Mouse (Mus musculus) CH12.LX (cell line): ENCODE data around the gene Rsph9. TPM values are rescaled to one million over a fixed set of nuclear protein-coding genes. Genes with fewer than 3 reads are reported as not detected.

Experiments
- DNase-seq: peaks from one replicate; pipeline ENCODE4 v3.0.0-alpha.2; 2013; ENCODE audit errors: extremely low read depth
- H3K27ac ChIP-seq: 2 replicates; pipeline ENCODE4 v1.5.1; 2012; ENCODE audit warnings: low read depth, mild to moderate bottlenecking, control low read depth, moderate library complexity; ENCODE audit not compliant: insufficient read depth
- H3K27me3 ChIP-seq: replicated peaks from 2 replicates; pipeline ENCODE3; 2012; ENCODE audit warnings: inconsistent platforms
- H3K36me3 ChIP-seq, 2 experiments: replicated peaks in 1 of 2; 2 replicates each; pipeline versions ENCODE3 to v1.6.1; 2012; ENCODE audit warnings: inconsistent platforms in 1 of 2, low read length in 1 of 2, mild to moderate bottlenecking in 1 of 2, mixed read lengths in 1 of 2, moderate library complexity in 1 of 2; ENCODE audit not compliant: control insufficient read depth in 1 of 2, insufficient read depth in 1 of 2
- H3K4me1 ChIP-seq, 2 experiments: 2 replicates each; pipeline ENCODE4 v1.6.1; 2012; ENCODE audit warnings: inconsistent platforms in 1 of 2, moderate library complexity in 1 of 2; ENCODE audit not compliant: insufficient read depth in 2 of 2, control insufficient read depth in 1 of 2
- H3K4me2 ChIP-seq: 2 replicates; pipeline ENCODE4 v1.6.1; 2012; ENCODE audit warnings: low read depth, mild to moderate bottlenecking, control low read depth; ENCODE audit not compliant: poor library complexity, insufficient read depth, severe bottlenecking
- H3K4me3 ChIP-seq, 3 experiments: fragments of 150-350 bp in 1 of 3; sonication (generic) in 1 of 3; replicated peaks in 1 of 3; 2 replicates each; pipeline versions ENCODE3 to v1.5.1; 2011 to 2012; ENCODE audit warnings: low read depth in 2 of 3, low read length in 2 of 3, mild to moderate bottlenecking in 2 of 3, moderate library complexity in 2 of 3, control low read depth in 1 of 3, improper control_type of control experiment in 1 of 3, inconsistent platforms in 1 of 3, mixed read lengths in 1 of 3; ENCODE audit not compliant: poor library complexity in 1 of 3
- H3K79me2 ChIP-seq: replicated peaks from 2 replicates; pipeline ENCODE4 v1.6.1; 2012; ENCODE audit warnings: mild to moderate bottlenecking, moderate library complexity; ENCODE audit not compliant: control insufficient read depth, poor library complexity, insufficient read depth, severe bottlenecking; ENCODE audit errors: extremely low read depth
- H3K9ac ChIP-seq: 2 replicates; pipeline ENCODE4 v1.6.1; 2012; ENCODE audit warnings: low read depth, mild to moderate bottlenecking, control low read depth, moderate library complexity; ENCODE audit not compliant: insufficient read depth
- H3K9me3 ChIP-seq: replicated peaks from 2 replicates; pipeline ENCODE3; 2012; ENCODE audit warnings: low read length, inconsistent platforms, mixed read lengths
- CHD1 ChIP-seq: IDR thresholded peaks from 2 replicates; pipeline ENCODE4 v1.6.1; 2012; ENCODE audit warnings: low read depth, low read length, improper control_type of control experiment, inconsistent platforms
- E2F4 ChIP-seq: IDR thresholded peaks from 2 replicates; pipeline ENCODE4 v1.6.1; 2011; ENCODE audit warnings: low read depth, low read length, improper control_type of control experiment; ENCODE audit not compliant: insufficient replicate concordance
- ELF1 ChIP-seq: IDR thresholded peaks from 2 replicates; pipeline ENCODE4 v1.6.1; 2014; ENCODE audit warnings: low read depth, mild to moderate bottlenecking, inconsistent platforms, low read length, improper control_type of control experiment
- EP300 ChIP-seq: IDR thresholded peaks from 2 replicates; pipeline ENCODE4 v1.6.1; 2011; ENCODE audit warnings: low read length, improper control_type of control experiment
- ETS1 ChIP-seq: conservative IDR thresholded peaks from 2 replicates; pipeline ENCODE4 v1.6.1; 2012; ENCODE audit warnings: low read depth, mild to moderate bottlenecking, inconsistent platforms, low read length, improper control_type of control experiment, moderate library complexity
- GABPA ChIP-seq: IDR thresholded peaks from 2 replicates; pipeline ENCODE4 v1.6.1; 2012; ENCODE audit warnings: low read depth, low read length, improper control_type of control experiment, inconsistent platforms; ENCODE audit not compliant: insufficient replicate concordance
- HCFC1 ChIP-seq: IDR thresholded peaks from 2 replicates; pipeline ENCODE4 v1.6.1; 2012; ENCODE audit warnings: low read depth, mild to moderate bottlenecking, inconsistent platforms, low read length, improper control_type of control experiment
- IRF4 ChIP-seq: IDR thresholded peaks from 2 replicates; pipeline ENCODE4 v1.6.1; 2014; ENCODE audit warnings: low read depth, mild to moderate bottlenecking, inconsistent platforms, low read length, improper control_type of control experiment
- JUN ChIP-seq: IDR thresholded peaks from 2 replicates; pipeline ENCODE4 v1.6.1; 2011; ENCODE audit warnings: low read depth, mild to moderate bottlenecking, low read length, improper control_type of control experiment, moderate library complexity; ENCODE audit not compliant: insufficient read depth
- JUND ChIP-seq: conservative IDR thresholded peaks from 2 replicates; pipeline ENCODE4 v1.6.1; 2011; ENCODE audit warnings: low read depth, low read length, improper control_type of control experiment
- KAT2A ChIP-seq: IDR thresholded peaks from 2 replicates; pipeline ENCODE4 v1.6.1; 2012; ENCODE audit warnings: low read length, improper control_type of control experiment, inconsistent platforms; ENCODE audit not compliant: insufficient replicate concordance
- MAZ ChIP-seq: IDR thresholded peaks from 2 replicates; pipeline ENCODE4 v1.6.1; 2012; ENCODE audit warnings: low read depth, mild to moderate bottlenecking, inconsistent platforms, low read length, improper control_type of control experiment, moderate library complexity
- MEF2A ChIP-seq: IDR thresholded peaks from 2 replicates; pipeline ENCODE4 v1.6.1; 2014; ENCODE audit warnings: low read depth, mild to moderate bottlenecking, inconsistent platforms, low read length, improper control_type of control experiment, borderline replicate concordance
- MXI1 ChIP-seq: IDR thresholded peaks from 2 replicates; pipeline ENCODE4 v1.6.1; 2011; ENCODE audit warnings: mild to moderate bottlenecking, low read depth, low read length, improper control_type of control experiment
- NELFE ChIP-seq: IDR thresholded peaks from 2 replicates; pipeline ENCODE4 v1.6.1; 2011; ENCODE audit warnings: low read depth, low read length, improper control_type of control experiment
- PAX5 ChIP-seq: IDR thresholded peaks from 2 replicates; pipeline ENCODE4 v1.6.1; 2012; ENCODE audit warnings: low read length, inconsistent platforms, mixed read lengths
- POLR2A ChIP-seq: IDR thresholded peaks from 2 replicates; pipeline ENCODE4 v1.6.1; 2011; ENCODE audit warnings: low read depth, mild to moderate bottlenecking, improper control_type of control experiment, low read length
- RCOR1 ChIP-seq: conservative IDR thresholded peaks from 2 replicates; pipeline ENCODE4 v1.6.1; 2012; ENCODE audit warnings: low read depth, mild to moderate bottlenecking, inconsistent platforms, low read length, improper control_type of control experiment
- SIN3A ChIP-seq: IDR thresholded peaks from 2 replicates; pipeline ENCODE4 v1.6.1; 2012; ENCODE audit warnings: low read length, improper control_type of control experiment, inconsistent platforms
- SMC3 ChIP-seq: IDR thresholded peaks from 2 replicates; pipeline ENCODE4 v1.6.1; 2011; ENCODE audit warnings: low read depth, low read length, improper control_type of control experiment
- TBP ChIP-seq: conservative IDR thresholded peaks from 2 replicates; pipeline ENCODE4 v1.6.1; 2011; ENCODE audit warnings: low read depth, low read length, improper control_type of control experiment
- USF1 ChIP-seq: IDR thresholded peaks from 2 replicates; pipeline ENCODE4 v1.6.1; 2014; ENCODE audit warnings: low read depth, mild to moderate bottlenecking, inconsistent platforms, low read length, improper control_type of control experiment
- USF2 ChIP-seq: conservative IDR thresholded peaks from 2 replicates; pipeline ENCODE4 v1.6.1; 2011; ENCODE audit warnings: low read depth, low read length, improper control_type of control experiment
- ZKSCAN1 ChIP-seq: IDR thresholded peaks from 2 replicates; pipeline ENCODE4 v1.6.1; 2012; ENCODE audit warnings: low read depth, inconsistent platforms, low read length, improper control_type of control experiment, borderline replicate concordance
- dilution Hi-C: fragments of 300-500 bp; cut with MboI; formaldehyde crosslinking; loops from 2 replicates; pipeline ENCODE4 v1.14.3; 2020; ENCODE audit warnings: low sequenced_read_pairs; ENCODE audit not compliant: extremely low pct_unique_long_range_greater_than_20kb, extremely low pct_ligation_motif_present
- in situ Hi-C: fragments of 300-500 bp; cut with MboI; formaldehyde crosslinking; loops from 3 replicates; pipeline ENCODE4 v1.14.3; 2019; ENCODE audit warnings: low sequenced_read_pairs, low pct_ligation_motif_present, low pct_unique_long_range_greater_than_20kb, mixed read lengths
- polyA plus RNA-seq: library from polyadenylated mRNA; unstranded; fragments of >175 nt; gene quantifications from 2 replicates; pipeline ENCODE4 v1.2.1, GENCODE M21; 2012; ENCODE audit warnings: low read depth; ENCODE audit not compliant: insufficient read length
- total RNA-seq, 2 experiments: library from RNA; depleted of rRNA; stranded (reverse); fragments of 300-350 nt in 1 of 2; fragments of >200 nt in 1 of 2; gene quantifications; 2 replicates each; pipeline ENCODE4 v1.2.3; 2012 to 2014

Gene Rsph9
- total and polyA plus RNA-seq, 3 experiments: 0.61 to 1.1 TPM; not detected in 1

DNA sequence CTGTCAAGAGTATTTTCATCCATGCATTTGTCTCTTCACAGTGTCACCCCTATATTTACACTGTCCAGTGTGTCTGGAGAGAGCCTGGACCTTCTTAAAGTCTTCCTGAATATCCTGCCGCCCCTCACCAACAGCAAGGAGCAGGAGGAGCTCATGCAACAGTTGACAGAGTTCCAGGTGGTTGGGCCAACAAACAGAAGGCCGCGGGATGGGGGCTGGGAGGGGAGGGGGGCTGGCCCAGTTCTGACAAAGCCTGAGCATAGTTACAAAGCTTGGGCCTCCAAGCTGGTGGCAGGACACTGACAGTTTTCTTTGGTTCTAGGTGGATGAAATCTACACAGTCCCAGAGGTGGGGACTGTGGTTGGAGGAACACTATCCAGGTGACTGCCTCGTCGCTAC lies 22.3 kb upstream of the Rsph9 start:
- dilution Hi-C loops (no loop called here), in situ Hi-C loops (no loop called here)
- H3K27ac ChIP-seq: no peak overlapping the region
- H3K9ac ChIP-seq: no peak overlapping the region
- no peak overlapping the region for H3K4me3 ChIP-seq
- H3K4me2 ChIP-seq: no peak overlapping the region
- H3K36me3 ChIP-seq: peaks cover 70 to 74% of the 10 kb centered on the region in 2 experiments
- DNase-seq: no peak
- no peak for TF ChIP-seq JUN
- no peak for TF ChIP-seq KAT2A
- TF ChIP-seq MAZ: no peak
- H3K27me3 ChIP-seq: no peaks in the 10 kb centered on the region
- no peaks in the 10 kb centered on the region for H3K9me3 ChIP-seq
- H3K4me1 ChIP-seq: peaks cover 16 to 25% of the 10 kb centered on the region in 2 experiments
- peaks cover 13% of the 10 kb centered on the region for H3K79me2 ChIP-seq

DNA sequence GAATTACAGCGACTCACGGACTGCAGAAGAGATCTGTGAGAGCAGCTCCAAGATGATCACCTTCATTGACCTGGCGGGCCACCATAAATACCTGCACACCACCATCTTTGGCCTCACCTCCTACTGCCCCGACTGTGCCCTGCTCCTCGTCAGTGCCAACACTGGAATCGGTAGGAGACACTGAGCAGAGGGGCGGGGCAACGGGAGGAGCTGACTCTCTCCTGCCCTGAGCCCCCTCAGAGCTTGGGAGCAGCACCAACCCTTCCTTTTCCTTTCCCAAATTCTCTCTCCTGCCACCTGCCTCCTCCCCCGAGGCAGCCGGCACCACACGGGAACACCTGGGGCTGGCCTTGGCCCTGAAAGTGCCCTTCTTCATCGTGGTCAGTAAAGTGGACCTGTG lies 21.4 kb upstream of the Rsph9 start:
- Histone ChIP-seq H3K9me3 (no peaks in the 10 kb centered on the region), H3K4me3 (no peak overlapping the region), H3K4me2 (no peak overlapping the region), H3K9ac (no peak overlapping the region), H3K27me3 (no peaks in the 10 kb centered on the region), H3K36me3 (peaks cover 63 to 66% of the 10 kb centered on the region in 2 experiments), H3K27ac (no peak overlapping the region), H3K4me1 (peaks cover 16 to 25% of the 10 kb centered on the region in 2 experiments), H3K79me2 (peaks cover 15% of the 10 kb centered on the region)
- in situ Hi-C loops: no loop called here
- dilution Hi-C loops: no loop called here
- TF ChIP-seq NELFE (no peak), USF1 (no peak), CHD1 (no peak), ETS1 (no peak), SMC3 (no peak), IRF4 (no peak)
- DNase-seq: no peak

DNA sequence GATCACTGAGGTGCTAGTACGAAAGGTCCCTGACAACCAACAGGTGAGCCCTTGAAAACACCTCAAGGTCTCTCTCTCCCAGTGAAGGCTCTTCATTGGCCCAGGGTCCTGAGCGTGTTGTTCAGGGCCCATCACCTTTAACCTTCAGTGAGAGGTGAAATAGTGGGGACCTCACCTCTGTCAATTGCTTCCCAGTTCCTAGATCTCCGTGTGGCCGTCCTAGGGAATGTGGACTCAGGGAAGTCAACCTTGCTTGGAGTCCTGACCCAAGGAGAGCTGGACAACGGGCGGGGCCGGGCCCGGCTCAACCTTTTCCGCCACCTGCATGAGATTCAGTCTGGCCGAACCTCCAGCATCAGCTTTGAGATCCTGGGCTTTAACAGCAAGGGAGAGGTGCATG lies 20.8 kb upstream of the Rsph9 start:
- no peaks in the 10 kb centered on the region for H3K9me3 ChIP-seq
- H3K4me1 ChIP-seq: peaks cover 16 to 27% of the 10 kb centered on the region in 2 experiments
- in situ Hi-C loops (no loop called here), dilution Hi-C loops (no loop called here)
- no peak overlapping the region for H3K27ac ChIP-seq
- H3K27me3 ChIP-seq: no peaks in the 10 kb centered on the region
- peaks cover 58 to 60% of the 10 kb centered on the region in 2 experiments for H3K36me3 ChIP-seq
- no peak for DNase-seq
- no peak overlapping the region for H3K4me3 ChIP-seq
- peaks cover 15% of the 10 kb centered on the region for H3K79me2 ChIP-seq
- no peak overlapping the region for H3K4me2 ChIP-seq
- TF ChIP-seq ELF1 (no peak), USF2 (no peak), RCOR1 (no peak), MAZ (no peak), JUND (no peak), IRF4 (no peak), PAX5 (no peak), MXI1 (no peak), TBP (no peak), ZKSCAN1 (no peak), HCFC1 (no peak), POLR2A (no peak), EP300 (no peak), MEF2A (no peak), E2F4 (no peak), CHD1 (no peak), GABPA (no peak), SIN3A (no peak)
- no peak overlapping the region for H3K9ac ChIP-seq
